Mouse (Mus musculus) CH12.LX (cell line): ENCODE results near the gene Sh3d21. TPM values are rescaled to one million over a fixed set of nuclear protein-coding genes. Genes with fewer than 3 reads are reported as not detected.

Experiments
- DNase-seq: peaks from one replicate; pipeline ENCODE4 v3.0.0-alpha.2; 2013; ENCODE audit errors: extremely low read depth
- H3K27ac ChIP-seq: 2 replicates; pipeline ENCODE4 v1.5.1; 2012; ENCODE audit warnings: low read depth, mild to moderate bottlenecking, control low read depth, moderate library complexity; ENCODE audit not compliant: insufficient read depth
- H3K27me3 ChIP-seq: replicated peaks from 2 replicates; pipeline ENCODE3; 2012; ENCODE audit warnings: inconsistent platforms
- H3K36me3 ChIP-seq, 2 experiments: replicated peaks in 1 of 2; 2 replicates each; pipeline versions ENCODE3 to v1.6.1; 2012; ENCODE audit warnings: inconsistent platforms in 1 of 2, low read length in 1 of 2, mild to moderate bottlenecking in 1 of 2, mixed read lengths in 1 of 2, moderate library complexity in 1 of 2; ENCODE audit not compliant: control insufficient read depth in 1 of 2, insufficient read depth in 1 of 2
- H3K4me1 ChIP-seq, 2 experiments: 2 replicates each; pipeline ENCODE4 v1.6.1; 2012; ENCODE audit warnings: inconsistent platforms in 1 of 2, moderate library complexity in 1 of 2; ENCODE audit not compliant: insufficient read depth in 2 of 2, control insufficient read depth in 1 of 2
- H3K4me2 ChIP-seq: 2 replicates; pipeline ENCODE4 v1.6.1; 2012; ENCODE audit warnings: low read depth, mild to moderate bottlenecking, control low read depth; ENCODE audit not compliant: poor library complexity, insufficient read depth, severe bottlenecking
- H3K4me3 ChIP-seq, 3 experiments: fragments of 150-350 bp in 1 of 3; sonication (generic) in 1 of 3; replicated peaks in 1 of 3; 2 replicates each; pipeline versions ENCODE3 to v1.5.1; 2011 to 2012; ENCODE audit warnings: low read depth in 2 of 3, low read length in 2 of 3, mild to moderate bottlenecking in 2 of 3, moderate library complexity in 2 of 3, control low read depth in 1 of 3, improper control_type of control experiment in 1 of 3, inconsistent platforms in 1 of 3, mixed read lengths in 1 of 3; ENCODE audit not compliant: poor library complexity in 1 of 3
- H3K79me2 ChIP-seq: replicated peaks from 2 replicates; pipeline ENCODE4 v1.6.1; 2012; ENCODE audit warnings: mild to moderate bottlenecking, moderate library complexity; ENCODE audit not compliant: control insufficient read depth, poor library complexity, insufficient read depth, severe bottlenecking; ENCODE audit errors: extremely low read depth
- H3K9ac ChIP-seq: 2 replicates; pipeline ENCODE4 v1.6.1; 2012; ENCODE audit warnings: low read depth, mild to moderate bottlenecking, control low read depth, moderate library complexity; ENCODE audit not compliant: insufficient read depth
- H3K9me3 ChIP-seq: replicated peaks from 2 replicates; pipeline ENCODE3; 2012; ENCODE audit warnings: low read length, inconsistent platforms, mixed read lengths
- BHLHE40 ChIP-seq: IDR thresholded peaks from 2 replicates; pipeline ENCODE4 v1.6.1; 2011; ENCODE audit warnings: mild to moderate bottlenecking, low read depth, low read length, improper control_type of control experiment
- CTCF ChIP-seq, 2 experiments: IDR thresholded peaks in 1 of 2; conservative IDR thresholded peaks in 1 of 2; 2 replicates each; pipeline ENCODE4 v1.5.1; 2011 to 2012; ENCODE audit warnings: low read depth in 2 of 2, low read length in 2 of 2, improper control_type of control experiment in 1 of 2, inconsistent platforms in 1 of 2, mild to moderate bottlenecking in 1 of 2, moderate library complexity in 1 of 2
- E2F4 ChIP-seq: IDR thresholded peaks from 2 replicates; pipeline ENCODE4 v1.6.1; 2011; ENCODE audit warnings: low read depth, low read length, improper control_type of control experiment; ENCODE audit not compliant: insufficient replicate concordance
- EP300 ChIP-seq: IDR thresholded peaks from 2 replicates; pipeline ENCODE4 v1.6.1; 2011; ENCODE audit warnings: low read length, improper control_type of control experiment
- ETS1 ChIP-seq: conservative IDR thresholded peaks from 2 replicates; pipeline ENCODE4 v1.6.1; 2012; ENCODE audit warnings: low read depth, mild to moderate bottlenecking, inconsistent platforms, low read length, improper control_type of control experiment, moderate library complexity
- GABPA ChIP-seq: IDR thresholded peaks from 2 replicates; pipeline ENCODE4 v1.6.1; 2012; ENCODE audit warnings: low read depth, low read length, improper control_type of control experiment, inconsistent platforms; ENCODE audit not compliant: insufficient replicate concordance
- HCFC1 ChIP-seq: IDR thresholded peaks from 2 replicates; pipeline ENCODE4 v1.6.1; 2012; ENCODE audit warnings: low read depth, mild to moderate bottlenecking, inconsistent platforms, low read length, improper control_type of control experiment
- IRF4 ChIP-seq: IDR thresholded peaks from 2 replicates; pipeline ENCODE4 v1.6.1; 2014; ENCODE audit warnings: low read depth, mild to moderate bottlenecking, inconsistent platforms, low read length, improper control_type of control experiment
- KAT2A ChIP-seq: IDR thresholded peaks from 2 replicates; pipeline ENCODE4 v1.6.1; 2012; ENCODE audit warnings: low read length, improper control_type of control experiment, inconsistent platforms; ENCODE audit not compliant: insufficient replicate concordance
- MAFK ChIP-seq: IDR thresholded peaks from 2 replicates; pipeline ENCODE4 v1.6.1; 2011; ENCODE audit warnings: low read length, improper control_type of control experiment; ENCODE audit not compliant: insufficient replicate concordance
- MEF2A ChIP-seq: IDR thresholded peaks from 2 replicates; pipeline ENCODE4 v1.6.1; 2014; ENCODE audit warnings: low read depth, mild to moderate bottlenecking, inconsistent platforms, low read length, improper control_type of control experiment, borderline replicate concordance
- MYC ChIP-seq: IDR thresholded peaks from 2 replicates; pipeline ENCODE4 v1.6.1; 2011; ENCODE audit warnings: low read depth, mild to moderate bottlenecking, improper control_type of control experiment, low read length
- NELFE ChIP-seq: IDR thresholded peaks from 2 replicates; pipeline ENCODE4 v1.6.1; 2011; ENCODE audit warnings: low read depth, low read length, improper control_type of control experiment
- PAX5 ChIP-seq: IDR thresholded peaks from 2 replicates; pipeline ENCODE4 v1.6.1; 2012; ENCODE audit warnings: low read length, inconsistent platforms, mixed read lengths
- POLR2A ChIP-seq: IDR thresholded peaks from 2 replicates; pipeline ENCODE4 v1.6.1; 2011; ENCODE audit warnings: low read depth, mild to moderate bottlenecking, improper control_type of control experiment, low read length
- RAD21 ChIP-seq: IDR thresholded peaks from 2 replicates; pipeline ENCODE4 v1.6.1; 2011; ENCODE audit warnings: low read depth, mild to moderate bottlenecking, low read length, improper control_type of control experiment, moderate library complexity
- USF2 ChIP-seq: conservative IDR thresholded peaks from 2 replicates; pipeline ENCODE4 v1.6.1; 2011; ENCODE audit warnings: low read depth, low read length, improper control_type of control experiment
- ZC3H11A ChIP-seq: IDR thresholded peaks from 2 replicates; pipeline ENCODE4 v1.6.1; 2012; ENCODE audit warnings: low read depth, mild to moderate bottlenecking, inconsistent platforms, low read length, improper control_type of control experiment
- ZKSCAN1 ChIP-seq: IDR thresholded peaks from 2 replicates; pipeline ENCODE4 v1.6.1; 2012; ENCODE audit warnings: low read depth, inconsistent platforms, low read length, improper control_type of control experiment, borderline replicate concordance
- ZMIZ1 ChIP-seq: IDR thresholded peaks from 2 replicates; pipeline ENCODE4 v1.6.1; 2012; ENCODE audit warnings: low read depth, mild to moderate bottlenecking, inconsistent platforms, low read length, improper control_type of control experiment
- ZNF384 ChIP-seq: IDR thresholded peaks from 2 replicates; pipeline ENCODE4 v1.6.1; 2012; ENCODE audit warnings: low read depth, low read length, improper control_type of control experiment, inconsistent platforms
- dilution Hi-C: fragments of 300-500 bp; cut with MboI; formaldehyde crosslinking; loops from 2 replicates; pipeline ENCODE4 v1.14.3; 2020; ENCODE audit warnings: low sequenced_read_pairs; ENCODE audit not compliant: extremely low pct_unique_long_range_greater_than_20kb, extremely low pct_ligation_motif_present
- in situ Hi-C: fragments of 300-500 bp; cut with MboI; formaldehyde crosslinking; loops from 3 replicates; pipeline ENCODE4 v1.14.3; 2019; ENCODE audit warnings: low sequenced_read_pairs, low pct_ligation_motif_present, low pct_unique_long_range_greater_than_20kb, mixed read lengths
- polyA plus RNA-seq: library from polyadenylated mRNA; unstranded; fragments of >175 nt; gene quantifications from 2 replicates; pipeline ENCODE4 v1.2.1, GENCODE M21; 2012; ENCODE audit warnings: low read depth; ENCODE audit not compliant: insufficient read length
- total RNA-seq, 2 experiments: library from RNA; depleted of rRNA; stranded (reverse); fragments of 300-350 nt in 1 of 2; fragments of >200 nt in 1 of 2; gene quantifications; 2 replicates each; pipeline ENCODE4 v1.2.3; 2012 to 2014

The Sh3d21 gene
- total and polyA plus RNA-seq, 3 experiments: 0.21 to 0.46 (median 0.35) TPM

- dilution Hi-C loops: no loop called here
Observed at GRCm38 (mm10) chr4:126134236-126134635, 29.1 kb downstream of the Sh3d21 start.

GRCm38 (mm10) chr4:126132636-126133264, 30.5 kb downstream of the Sh3d21 start:
- Histone ChIP-seq H3K27me3 (no peaks in the 10 kb centered on the region), H3K27ac (no peak overlapping the region), H3K79me2 (no peaks in the 10 kb centered on the region), H3K4me3 (no peak overlapping the region), H3K9me3 (no peaks in the 10 kb centered on the region), H3K4me2 (no peak overlapping the region), H3K4me1 (peaks cover 0 to 13% of the 10 kb centered on the region in 2 experiments; a peak in 2 of 4 replicates), H3K9ac (no peak overlapping the region), H3K36me3 (peaks cover 87 to 96% of the 10 kb centered on the region in 2 experiments)
- dilution Hi-C loops: no loop called here
- no peak for DNase-seq
- TF ChIP-seq ZKSCAN1 (no peak), USF2 (no peak), ZC3H11A (no peak), RAD21 (no peak), KAT2A (no peak)
- in situ Hi-C loops: no loop called here

More at GRCm38 (mm10) chr4:126134236-126134635, 29.1 kb downstream of the Sh3d21 start:
- peaks cover 0 to 20% of the 10 kb centered on the region in 2 experiments; a peak in 3 of 4 replicates for H3K4me1 ChIP-seq
- H3K9me3 ChIP-seq: no peaks in the 10 kb centered on the region
- TF ChIP-seq ZMIZ1 (no peak), ZNF384 (no peak), MEF2A (no peak), POLR2A (no peak), MAFK (no peak), MYC (no peak), HCFC1 (no peak), PAX5 (no peak), GABPA (no peak), ZKSCAN1 (no peak), RAD21 (no peak), ETS1 (no peak), USF2 (no peak), CTCF (conservative IDR thresholded peaks at IDR 0.05 in 1 of 2, IDR thresholded peaks at IDR 0.05 in 1 of 2; ENCODE audit: low read depth in 2 of 2, low read length in 2 of 2) (no peak), NELFE (no peak), KAT2A (no peak), EP300 (no peak), BHLHE40 (no peak), E2F4 (no peak), IRF4 (no peak)
- TF ChIP-seq, all 38 proteins: peak for 0
- DNase-seq: no peak
- Histone ChIP-seq H3K4me2 (no peak overlapping the region), H3K79me2 (no peaks in the 10 kb centered on the region), H3K27ac (no peak overlapping the region), H3K36me3 (peaks cover 90 to 96% of the 10 kb centered on the region in 2 experiments), H3K27me3 (no peaks in the 10 kb centered on the region), H3K4me3 (no peak overlapping the region), H3K9ac (no peak overlapping the region)
- in situ Hi-C loops: no loop called here
